Mouse (Mus musculus) heart, adult 2 months (tissue): Measurements from ENCODE around the gene Itprid2.

Source experiments
- CTCF ChIP-seq: fragments of 200-600 bp; IDR thresholded peaks from 2 replicates; pipeline ENCODE4 v1.8.1; 2022; ENCODE audit warnings: antibody characterized with exemption, mild to moderate bottlenecking, moderate library complexity
- EP300 ChIP-seq: fragments of 200-500 bp; IDR thresholded peaks from 2 replicates; pipeline ENCODE4 v1.6.1; 2011; ENCODE audit warnings: low read depth, low read length, control low read depth; ENCODE audit not compliant: insufficient read depth
- POLR2A ChIP-seq: fragments of 200-500 bp; IDR thresholded peaks from 2 replicates; pipeline ENCODE4 v1.6.1; 2011; ENCODE audit warnings: mild to moderate bottlenecking, low read depth, low read length, control low read depth; ENCODE audit not compliant: insufficient read depth

DNA sequence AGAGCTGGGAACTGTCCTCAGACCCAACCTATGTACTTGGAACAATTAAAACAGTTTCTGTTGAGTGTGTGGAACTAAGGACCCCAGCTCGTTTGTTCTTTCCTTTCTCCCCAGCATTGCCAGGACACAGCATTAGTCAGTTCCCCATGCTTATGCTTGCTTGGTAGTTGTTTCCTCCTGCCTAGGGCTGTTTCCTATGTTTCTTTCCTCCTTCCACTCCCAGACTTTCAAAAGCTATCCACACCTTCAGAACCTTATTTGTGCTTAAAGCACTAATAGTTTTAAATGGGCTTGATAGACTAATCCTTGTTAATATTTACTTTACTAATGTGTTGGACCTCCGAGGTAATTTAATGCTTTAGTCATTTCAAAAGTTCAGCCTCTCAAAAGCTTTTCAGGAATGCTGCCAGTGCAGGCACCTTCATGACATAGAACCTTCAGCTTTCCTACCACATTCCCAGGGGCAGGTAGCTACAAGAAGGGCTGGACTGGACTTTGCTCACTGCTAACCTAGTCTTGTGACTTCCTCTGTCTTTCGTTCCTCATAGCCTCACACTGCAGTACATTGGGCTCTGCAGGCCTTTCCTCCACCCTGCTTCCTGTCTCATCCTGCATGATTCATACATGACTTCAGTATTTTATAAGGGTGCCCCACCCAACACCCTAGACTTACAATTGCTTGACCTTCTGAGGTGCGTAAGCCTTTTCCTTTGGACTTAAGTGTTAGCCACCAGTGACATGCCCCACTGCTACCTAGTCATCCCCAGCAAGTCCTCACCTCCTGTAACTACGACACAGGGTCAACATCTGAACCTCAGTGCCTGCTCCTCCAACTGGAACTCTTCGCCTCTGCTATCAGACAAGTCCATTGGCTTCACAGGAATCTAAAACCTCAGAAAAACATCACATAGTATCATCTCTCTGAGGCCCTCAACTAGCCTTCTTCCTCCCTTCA lies 16.3 kb upstream of the Itprid2 start:
- TF ChIP-seq POLR2A (no peak), EP300 (no peak), CTCF (no peak)
